Mouse (Mus musculus): ENCODE measurements at regions not wholly inside any gene's neighbourhood (a gene's known extent, or its start where the extent isn't known, plus 50 kb on each side); places are given as distances from the start of the nearest gene placed in this dataset.
"Not testable (repeated sequence)": the region's sequence is repeated elsewhere in the genome, so short reads cannot be mapped to it uniquely, and the experiment has no call there.

DNA sequence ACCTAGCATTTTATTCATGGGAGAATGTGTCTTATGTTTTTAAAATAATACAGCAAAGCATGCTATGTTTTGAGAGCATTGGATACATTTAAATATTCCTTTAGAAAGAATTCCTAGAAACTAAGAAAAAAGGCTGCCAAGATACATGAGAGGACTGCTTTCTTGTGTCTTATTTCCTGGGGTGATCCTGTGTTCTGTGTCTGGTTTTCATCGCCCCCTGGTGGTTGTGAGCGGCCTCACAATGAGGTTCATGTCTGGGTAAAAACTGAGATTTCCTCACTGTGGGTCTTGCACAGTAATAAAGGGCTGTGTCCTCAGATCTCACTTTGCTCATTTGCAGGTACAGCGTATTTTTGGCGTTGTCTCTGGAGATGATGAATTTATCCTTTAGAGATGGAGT, 469.2 kb downstream of the Adam6a start:
- not testable (repeated sequence) for H3K36me3 ChIP-seq (ENCODE audit: control insufficient read depth, insufficient read depth, low read length); H3K4me1 ChIP-seq (ENCODE audit: control insufficient read depth, insufficient read depth, insufficient read length); H3K4me3 ChIP-seq (ENCODE audit: extremely low read depth, insufficient read depth, insufficient read length); H3K27me3 ChIP-seq (ENCODE audit: control insufficient read depth, insufficient read depth, low read length); H3K27ac ChIP-seq (ENCODE audit: insufficient read depth, low read length)
- peak; percentile 31; the same call in 1 of the 2 replicates for TF ChIP-seq CTCF (IDR thresholded peaks at IDR 0.05; ENCODE audit: extremely low read depth, insufficient read depth, insufficient read length, insufficient replicate concordance)
- 21% methylated on average over 4 of the region's 4 CpGs for WGBS
- peak; percentile 3 to 76 for DNase-seq (ENCODE audit: low read depth in 1 of 2, low spot score in 2 of 2)

DNA sequence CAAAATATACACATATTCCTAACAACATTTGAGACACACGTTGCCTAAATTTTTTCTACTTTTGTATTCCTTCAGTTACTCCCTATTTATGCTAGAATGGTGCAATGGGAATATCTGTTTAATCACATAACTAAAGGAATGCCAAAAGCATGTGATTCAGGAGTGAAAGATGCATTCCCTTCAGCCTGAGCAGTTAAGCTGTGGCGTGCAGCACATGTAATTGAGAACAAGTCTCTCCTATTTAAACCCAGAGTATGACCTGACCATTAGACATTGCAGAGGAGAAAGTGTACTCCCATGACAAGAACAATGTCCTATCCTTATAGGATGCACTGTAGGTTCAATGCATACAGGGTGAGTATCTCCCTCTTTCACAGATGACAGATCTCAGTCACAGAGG, 493.3 kb downstream of the Adam6a start:
- WGBS = 81% methylated on average over 2 of the region's 2 CpGs
- not testable (repeated sequence) for H3K4me3 ChIP-seq (ENCODE audit: extremely low read depth, insufficient read depth, insufficient read length); H3K27ac ChIP-seq (ENCODE audit: insufficient read depth, low read length); H3K4me1 ChIP-seq (ENCODE audit: control insufficient read depth, insufficient read depth, insufficient read length); DNase-seq (ENCODE audit: low read depth in 1 of 2, low spot score in 2 of 2); H3K36me3 ChIP-seq (ENCODE audit: control insufficient read depth, insufficient read depth, low read length); H3K27me3 ChIP-seq (ENCODE audit: control insufficient read depth, insufficient read depth, low read length)

DNA sequence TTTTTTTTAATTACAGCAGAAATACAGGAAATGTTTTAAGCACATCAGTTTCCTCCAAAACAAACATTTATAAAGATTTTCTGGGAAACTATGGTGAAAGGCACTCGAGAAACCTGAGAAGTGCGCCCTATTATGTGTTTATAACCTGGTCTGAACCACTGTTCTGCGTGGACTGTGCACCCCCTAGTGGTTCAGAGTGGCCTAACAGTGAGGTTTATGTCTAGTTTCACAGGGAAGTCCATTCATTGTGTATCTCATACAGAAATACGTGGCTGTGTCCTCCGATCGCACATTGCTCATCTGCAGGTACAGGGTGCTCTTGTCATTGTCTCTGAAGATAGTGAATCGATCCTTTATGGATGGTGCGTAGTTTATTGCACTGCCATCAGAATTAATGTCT, 504.3 kb downstream of the Adam6a start:
- H3K27me3 ChIP-seq (ENCODE audit: control insufficient read depth, insufficient read depth, low read length); H3K4me1 ChIP-seq (ENCODE audit: control insufficient read depth, insufficient read depth, insufficient read length); H3K36me3 ChIP-seq (ENCODE audit: control insufficient read depth, insufficient read depth, low read length); H3K27ac ChIP-seq (ENCODE audit: insufficient read depth, low read length); H3K4me3 ChIP-seq (ENCODE audit: extremely low read depth, insufficient read depth, insufficient read length): not testable (repeated sequence)
- TF ChIP-seq CTCF (IDR thresholded peaks at IDR 0.05; ENCODE audit: extremely low read depth, insufficient read depth, insufficient read length, insufficient replicate concordance) = peak; percentile 25; the same call in 1 of the 2 replicates
- 47% methylated on average over 8 of the region's 8 CpGs for WGBS
- DNase-seq (ENCODE audit: low read depth in 1 of 2, low spot score in 2 of 2) = peak; percentile 7 to 39

DNA sequence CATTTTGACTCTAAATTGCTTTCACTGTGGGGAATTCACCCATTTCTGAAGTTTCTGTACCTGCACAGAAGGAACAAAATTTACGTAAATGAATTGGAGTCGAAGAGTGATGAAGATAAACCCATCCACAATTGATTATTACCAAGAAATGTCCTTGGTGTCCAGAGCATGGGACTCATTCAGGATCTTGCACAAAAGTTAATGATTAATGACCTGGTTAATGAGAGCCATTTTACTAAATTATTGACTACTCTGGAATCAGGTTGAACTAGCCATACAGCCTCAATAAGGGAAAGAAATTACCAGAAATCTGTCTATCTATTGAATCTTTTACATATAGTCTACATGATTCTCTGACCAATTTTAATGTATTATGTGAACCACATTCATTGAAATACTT, 509.6 kb downstream of the Adam6a start:
- no peak for DNase-seq (ENCODE audit: low read depth in 1 of 2, low spot score in 2 of 2)
- no peaks in the 10 kb centered on the region for H3K36me3 ChIP-seq (ENCODE audit: control insufficient read depth, insufficient read depth, low read length)
- no peak overlapping the region for H3K4me3 ChIP-seq (ENCODE audit: extremely low read depth, insufficient read depth, insufficient read length)
- H3K27me3 ChIP-seq (ENCODE audit: control insufficient read depth, insufficient read depth, low read length) = no peaks in the 10 kb centered on the region
- no peaks in the 10 kb centered on the region for H3K4me1 ChIP-seq (ENCODE audit: control insufficient read depth, insufficient read depth, insufficient read length)
- WGBS = 94% methylated on average over 2 of the region's 2 CpGs
- TF ChIP-seq POLR2A (IDR thresholded peaks at IDR 0.05; ENCODE audit: low read depth, low read length) (no peak), CTCF (IDR thresholded peaks at IDR 0.05; ENCODE audit: extremely low read depth, insufficient read depth, insufficient read length, insufficient replicate concordance) (no peak)
- no peak overlapping the region for H3K27ac ChIP-seq (ENCODE audit: insufficient read depth, low read length)

DNA sequence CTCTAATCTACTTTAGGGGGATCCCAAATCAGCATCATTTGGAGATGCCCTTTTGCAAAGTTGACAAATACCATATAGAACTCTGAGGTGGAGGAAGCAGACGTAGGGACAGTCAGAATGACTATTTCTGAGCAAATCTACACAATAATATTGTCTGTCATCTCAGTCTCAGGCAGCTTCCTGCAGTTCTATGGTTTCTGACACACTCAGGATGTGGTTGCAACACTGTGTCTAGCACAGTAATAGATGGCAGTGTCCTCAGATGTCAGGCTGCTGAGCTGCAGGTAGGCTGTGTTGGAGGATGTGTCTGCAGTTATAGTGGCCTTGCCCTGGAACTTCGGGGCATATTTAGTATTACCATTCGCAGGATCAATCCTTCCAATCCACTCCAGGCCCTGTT, 515.9 kb downstream of the Adam6a start:
- 18% methylated on average over 3 of the region's 3 CpGs for WGBS
- no peak for TF ChIP-seq CTCF (IDR thresholded peaks at IDR 0.05; ENCODE audit: extremely low read depth, insufficient read depth, insufficient read length, insufficient replicate concordance)
- no peak for TF ChIP-seq POLR2A (IDR thresholded peaks at IDR 0.05; ENCODE audit: low read depth, low read length)
- no peaks in the 10 kb centered on the region for H3K27me3 ChIP-seq (ENCODE audit: control insufficient read depth, insufficient read depth, low read length)
- no peaks in the 10 kb centered on the region for H3K4me1 ChIP-seq (ENCODE audit: control insufficient read depth, insufficient read depth, insufficient read length)
- H3K27ac ChIP-seq (ENCODE audit: insufficient read depth, low read length) = no peak overlapping the region
- DNase-seq (ENCODE audit: low read depth in 1 of 2, low spot score in 2 of 2) = peak in 1 of 2 experiments; percentile 15
- H3K36me3 ChIP-seq (ENCODE audit: control insufficient read depth, insufficient read depth, low read length) = no peaks in the 10 kb centered on the region
- no peak overlapping the region for H3K4me3 ChIP-seq (ENCODE audit: extremely low read depth, insufficient read depth, insufficient read length)

DNA sequence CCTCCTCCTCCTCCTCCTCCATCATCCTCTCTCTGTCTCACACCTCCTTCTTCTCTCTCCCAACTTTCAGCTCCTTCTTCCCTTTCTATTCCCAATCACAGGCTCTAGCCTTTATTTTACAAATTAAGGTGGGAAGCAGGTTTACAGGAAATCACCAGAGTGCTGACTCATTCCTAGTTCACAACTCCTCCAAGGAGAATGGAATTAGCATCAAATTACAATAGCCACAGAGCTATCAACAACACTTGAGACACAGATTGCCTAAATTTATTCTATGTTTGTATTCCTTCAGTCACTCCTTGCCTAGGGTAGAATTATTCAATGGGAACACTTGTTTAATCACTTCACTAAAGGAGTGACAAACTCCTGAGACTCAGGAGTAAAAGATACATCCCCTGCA, 523.5 kb downstream of the Adam6a start:
- Histone ChIP-seq H3K27ac (ENCODE audit: insufficient read depth, low read length) (no peak overlapping the region), H3K4me3 (ENCODE audit: extremely low read depth, insufficient read depth, insufficient read length) (no peak overlapping the region), H3K36me3 (ENCODE audit: control insufficient read depth, insufficient read depth, low read length) (no peaks in the 10 kb centered on the region), H3K27me3 (ENCODE audit: control insufficient read depth, insufficient read depth, low read length) (no peaks in the 10 kb centered on the region), H3K4me1 (ENCODE audit: control insufficient read depth, insufficient read depth, insufficient read length) (no peaks in the 10 kb centered on the region)
- no peak for DNase-seq (ENCODE audit: low read depth in 1 of 2, low spot score in 2 of 2)
- no peak for TF ChIP-seq CTCF (IDR thresholded peaks at IDR 0.05; ENCODE audit: extremely low read depth, insufficient read depth, insufficient read length, insufficient replicate concordance)
- TF ChIP-seq POLR2A (IDR thresholded peaks at IDR 0.05; ENCODE audit: low read depth, low read length) = no peak

DNA sequence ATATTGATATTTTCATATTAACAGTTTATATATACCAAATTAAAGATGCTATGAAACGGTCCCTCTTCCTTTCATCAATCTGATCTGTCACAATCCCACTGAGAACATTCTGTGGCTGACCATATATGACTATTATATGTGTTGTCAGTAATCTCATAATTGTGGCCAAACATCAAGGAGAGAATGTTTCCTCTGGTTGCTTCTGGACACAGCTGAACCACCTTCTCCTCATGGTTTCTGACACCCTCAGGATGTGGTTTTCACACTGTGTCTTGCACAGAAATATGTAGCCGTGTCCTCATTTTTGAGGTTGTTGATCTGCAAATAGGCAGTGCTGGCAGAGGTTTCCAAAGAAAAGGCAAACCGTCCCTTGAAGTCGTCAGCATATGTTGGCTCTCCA, 565.0 kb downstream of the Adam6a start:
- H3K4me3 ChIP-seq (ENCODE audit: extremely low read depth, insufficient read depth, insufficient read length); H3K4me1 ChIP-seq (ENCODE audit: control insufficient read depth, insufficient read depth, insufficient read length); H3K27ac ChIP-seq (ENCODE audit: insufficient read depth, low read length); H3K36me3 ChIP-seq (ENCODE audit: control insufficient read depth, insufficient read depth, low read length); H3K27me3 ChIP-seq (ENCODE audit: control insufficient read depth, insufficient read depth, low read length): not testable (repeated sequence)
- 30% methylated on average over 4 of the region's 4 CpGs for WGBS
- peak in 1 of 2 experiments; percentile 5 for DNase-seq (ENCODE audit: low read depth in 1 of 2, low spot score in 2 of 2)

DNA sequence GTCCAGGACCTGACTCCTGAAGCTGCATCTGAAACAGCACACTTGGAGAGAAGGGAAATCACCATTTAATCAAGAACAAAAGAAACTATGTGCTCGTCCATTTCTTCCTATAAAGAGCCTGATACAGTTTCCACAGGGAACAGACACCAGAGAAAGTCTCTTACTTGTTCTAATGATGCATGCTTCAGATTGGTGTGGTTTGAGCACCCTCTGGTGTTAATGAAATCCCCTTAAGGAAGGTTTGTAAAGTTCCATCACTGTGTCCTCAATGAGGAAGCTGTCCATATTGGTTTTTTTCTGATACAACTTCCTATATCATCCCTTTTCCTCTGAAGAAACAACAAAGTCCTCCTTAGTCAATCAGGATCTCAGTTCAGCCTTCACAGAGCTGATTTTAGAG, 591.2 kb downstream of the Adam6a start:
- 70% methylated on average over 1 of the region's 1 CpGs for WGBS
- Histone ChIP-seq H3K27ac (ENCODE audit: insufficient read depth, low read length) (no peak overlapping the region), H3K4me1 (ENCODE audit: control insufficient read depth, insufficient read depth, insufficient read length) (no peaks in the 10 kb centered on the region), H3K4me3 (ENCODE audit: extremely low read depth, insufficient read depth, insufficient read length) (no peak overlapping the region), H3K27me3 (ENCODE audit: control insufficient read depth, insufficient read depth, low read length) (no peaks in the 10 kb centered on the region), H3K36me3 (ENCODE audit: control insufficient read depth, insufficient read depth, low read length) (no peaks in the 10 kb centered on the region)
- DNase-seq (ENCODE audit: low read depth in 1 of 2, low spot score in 2 of 2) = no peak
- TF ChIP-seq CTCF (IDR thresholded peaks at IDR 0.05; ENCODE audit: extremely low read depth, insufficient read depth, insufficient read length, insufficient replicate concordance) (no peak), POLR2A (IDR thresholded peaks at IDR 0.05; ENCODE audit: low read depth, low read length) (no peak)
